Comparison of ENCODE assay signal across 1 mouse cellular context in the genomic region with DNA sequence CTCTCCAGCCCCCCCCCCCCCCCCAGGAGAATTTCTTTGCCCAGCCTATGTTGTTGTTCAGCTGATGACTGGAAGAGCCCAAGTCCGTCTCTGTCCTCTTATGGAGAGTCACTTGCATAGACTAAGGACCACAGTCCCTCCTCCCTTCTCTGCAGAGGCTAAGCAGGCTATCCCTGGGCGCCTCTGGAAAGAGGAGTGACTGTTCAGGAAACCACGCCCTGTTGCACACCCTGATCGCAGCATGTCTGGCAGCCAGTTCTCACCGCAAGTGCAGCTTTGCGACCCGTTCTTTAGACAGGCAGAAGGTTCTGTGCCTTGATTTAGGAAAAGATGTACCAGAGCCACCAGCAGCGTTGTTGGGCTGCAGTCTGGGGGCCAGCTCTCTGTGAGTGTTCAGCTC.
TF ChIP-seq lines count a peak whose summit lies in the region.

No protein-coding gene starts in this region.

TF ChIP-seq in MEL, 35 proteins besides CTCF, POLR2A, EP300 and RAD21 (continued from another document):
- TF ChIP-seq ZC3H11A (IDR thresholded peaks at IDR 0.05; ENCODE audit: low read depth, low read length): no peak
- no peak for TF ChIP-seq MYB (IDR thresholded peaks at IDR 0.05; ENCODE audit: low read depth, low read length)
- TF ChIP-seq MEF2A (IDR thresholded peaks at IDR 0.05; ENCODE audit: extremely low read depth, insufficient replicate concordance, low read depth, low read length, poor library complexity, severe bottlenecking): no peak
